Mouse (Mus musculus) retina, embryonic 14.5 days (tissue): ENCODE measurements around the gene Gpbp1.

ENCODE experiments used
- DNase-seq: peaks from one replicate; pipeline ENCODE4 v3.0.0-alpha.2; 2015; ENCODE audit warnings: low spot score

Gpbp1 gene

GRCm38 (mm10) chr13:111467350-111467749 is 22.6 kb downstream of the Gpbp1 start:
- DNase-seq, result no peak

DNA sequence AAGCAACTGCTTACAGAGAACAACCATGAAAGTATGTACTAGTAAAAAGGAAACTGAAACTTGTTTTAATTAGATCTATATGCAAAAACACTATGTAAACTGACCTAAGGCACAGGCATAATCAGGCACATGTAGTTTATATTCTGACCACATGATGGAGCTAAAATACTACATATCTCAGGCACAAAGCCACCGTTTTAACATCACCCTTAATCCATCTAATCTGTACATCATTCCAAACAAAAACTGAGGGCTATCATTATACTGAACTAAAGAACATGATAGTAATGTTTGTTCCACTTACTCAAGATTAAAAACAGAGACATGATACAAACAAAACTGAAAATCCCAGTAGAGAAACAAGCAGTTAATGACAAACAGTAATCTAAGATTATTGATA is 28.5 kb downstream of the Gpbp1 start:
- DNase-seq, result peak; percentile 80

DNA sequence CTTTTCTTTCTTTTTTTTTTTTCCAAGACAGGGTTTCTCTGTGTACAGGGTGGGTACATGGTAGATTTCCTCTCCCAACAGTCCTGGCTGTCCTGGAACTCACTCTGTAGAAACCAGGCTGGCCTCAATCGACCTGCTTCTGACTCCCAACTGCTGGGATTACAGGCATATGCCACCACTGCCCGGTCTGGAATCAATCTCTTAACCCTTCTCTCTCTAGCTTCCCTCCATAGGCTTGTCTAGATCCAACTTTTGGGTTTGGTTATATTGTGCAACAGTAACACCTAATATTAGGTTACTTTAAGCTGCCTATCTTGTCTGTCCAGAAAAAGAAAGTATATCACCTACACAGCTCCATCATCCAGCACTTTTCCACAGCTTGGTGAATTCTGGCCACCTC is 33.1 kb downstream of the Gpbp1 start:
- DNase-seq, result no peak

GRCm38 (mm10) chr13:111444325-111444724 is 45.6 kb downstream of the Gpbp1 start:
- DNase-seq, result no peak

DNA sequence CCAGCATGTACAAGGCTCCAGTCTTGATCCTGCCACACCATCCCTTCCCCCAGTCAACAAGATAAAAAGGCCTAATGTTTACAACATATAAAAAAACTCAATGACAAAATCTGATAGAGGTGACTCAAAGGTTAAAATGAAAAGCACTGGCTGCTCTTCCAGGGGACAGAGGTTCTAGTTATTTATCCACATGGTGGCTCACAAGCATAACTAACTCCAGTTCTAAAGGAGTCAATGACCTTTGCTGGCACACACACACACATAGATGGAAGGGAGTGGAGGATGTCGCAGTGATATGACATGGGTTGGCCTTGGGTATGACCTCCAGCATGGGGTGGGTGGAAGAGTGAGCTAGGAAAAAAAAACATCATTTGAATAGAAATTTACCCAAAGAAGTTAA is 58.7 kb downstream of the Gpbp1 start:
- no peak for DNase-seq

GRCm38 (mm10) chr13:111421330-111421729 is 68.6 kb downstream of the Gpbp1 start:
- no peak for DNase-seq

- no peak for DNase-seq
These were observed 71.8 kb downstream of the Gpbp1 start for GRCm38 (mm10) chr13:111418087-111418486.

DNA sequence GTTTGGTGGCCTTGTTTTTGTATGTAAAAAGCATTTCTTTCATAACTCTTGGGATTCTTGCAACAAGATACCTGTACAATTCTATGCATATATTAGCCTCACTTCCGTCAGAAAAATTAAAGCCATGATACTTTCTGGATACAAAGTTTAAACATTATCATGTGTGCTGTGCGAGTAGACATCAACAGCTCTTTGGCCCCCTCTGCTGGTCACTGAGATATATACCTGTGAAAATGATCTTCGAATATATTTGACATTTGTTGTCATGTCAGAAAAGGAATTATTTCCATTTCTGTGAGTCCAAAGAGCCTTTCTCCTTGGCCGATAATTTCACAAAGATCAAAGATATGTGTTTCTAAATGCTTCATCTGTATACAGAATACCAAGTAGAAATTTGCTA is 76.8 kb downstream of the Gpbp1 start:
- DNase-seq, result peak; percentile 80

- DNase-seq, result peak; percentile 82
These were observed 79.1 kb downstream of the Gpbp1 start for GRCm38 (mm10) chr13:111410831-111411230.

DNA sequence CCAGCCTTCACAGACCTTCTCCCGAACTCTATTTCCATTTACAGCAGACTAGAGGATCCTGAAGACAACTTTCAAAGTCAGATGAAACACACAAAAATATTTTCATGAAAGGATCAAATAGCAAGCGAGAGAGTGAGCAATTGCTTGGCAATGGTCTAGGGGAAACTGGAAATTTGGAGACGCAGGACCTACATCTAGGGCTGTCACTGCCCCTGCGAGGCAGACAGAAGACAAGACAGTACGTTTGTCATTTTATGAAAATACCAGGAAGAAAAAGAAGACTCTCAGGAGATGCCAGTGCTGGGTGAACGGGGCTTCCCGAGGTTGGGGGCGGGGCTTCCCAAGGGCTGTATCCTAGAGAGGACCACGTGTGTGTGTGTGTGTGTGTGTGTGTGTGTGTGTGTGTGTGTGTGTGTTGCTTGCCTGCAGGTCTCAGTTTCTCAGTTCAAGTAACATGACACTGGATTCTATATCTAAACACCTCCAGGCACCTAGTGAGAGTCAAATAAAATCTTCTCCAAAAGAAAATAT is 83.0 kb downstream of the Gpbp1 start:
- no peak for DNase-seq

DNA sequence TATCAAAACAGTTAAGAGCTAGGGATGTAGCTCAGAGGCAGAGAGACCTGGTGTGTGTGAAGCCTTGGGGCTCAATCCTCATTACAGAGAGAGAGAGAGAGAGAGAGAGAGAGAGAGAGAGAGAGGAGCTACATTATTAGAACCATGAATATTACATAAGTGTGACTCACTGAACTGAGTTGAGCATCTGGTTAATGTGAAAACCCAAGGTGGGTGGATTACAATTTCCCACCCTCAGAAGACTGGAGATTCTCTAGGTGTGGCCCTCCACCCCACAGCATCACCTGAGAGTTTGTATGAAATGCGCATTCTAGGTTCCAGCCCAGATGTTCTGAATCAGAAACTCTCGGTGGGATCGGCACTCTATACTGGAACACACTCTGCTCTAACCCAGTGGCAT is 84.0 kb downstream of the Gpbp1 start:
- DNase-seq, result no peak

DNA sequence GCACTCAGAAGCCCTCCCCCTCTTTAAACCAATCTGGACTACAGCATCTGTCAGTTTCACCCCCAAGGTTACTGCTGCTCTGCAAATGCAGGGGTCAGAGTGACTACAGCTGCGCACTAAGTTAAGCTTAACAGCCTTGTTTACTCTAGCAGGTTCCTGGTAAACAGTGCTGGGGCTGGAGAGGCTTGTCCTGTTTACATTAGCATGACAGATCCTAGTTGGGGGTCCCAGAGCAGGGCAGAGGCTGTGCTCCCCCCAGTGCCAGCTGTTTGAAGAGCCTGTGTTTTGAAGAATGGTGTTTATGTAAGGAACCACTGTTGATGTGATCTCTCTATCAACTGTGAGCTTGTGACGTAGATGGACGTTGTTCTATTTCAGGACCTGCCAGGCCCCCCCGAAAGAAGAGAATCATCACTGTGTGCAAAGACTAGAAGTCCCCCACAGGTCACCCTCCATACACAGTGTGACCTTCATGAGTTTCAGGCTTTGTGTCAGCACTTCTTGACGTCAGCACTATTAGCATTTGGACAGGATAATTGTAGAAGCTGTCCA is 92.2 kb downstream of the Gpbp1 start:
- DNase-seq, result no peak

- DNase-seq, result no peak
These were observed 92.8 kb downstream of the Gpbp1 start for GRCm38 (mm10) chr13:111397061-111397460.

DNA sequence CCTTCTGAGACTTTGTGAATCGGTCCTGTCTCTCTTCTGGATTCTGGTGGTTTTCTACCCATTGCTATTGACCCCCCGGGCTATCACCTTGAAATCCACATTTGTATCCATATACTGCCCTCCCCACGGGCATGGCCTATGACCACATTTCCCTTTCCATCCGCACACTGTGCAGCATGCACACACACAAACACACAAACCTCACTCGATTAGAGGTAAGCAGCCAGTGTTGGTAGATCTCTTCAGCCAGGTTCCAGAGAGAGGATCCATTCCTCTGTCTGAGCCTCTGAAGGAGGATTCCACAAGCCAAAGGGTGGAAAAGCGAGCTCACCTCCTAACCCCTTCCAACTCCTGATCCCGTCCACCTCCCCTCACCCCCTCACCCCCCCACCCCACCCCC is 94.4 kb downstream of the Gpbp1 start:
- no peak for DNase-seq

DNA sequence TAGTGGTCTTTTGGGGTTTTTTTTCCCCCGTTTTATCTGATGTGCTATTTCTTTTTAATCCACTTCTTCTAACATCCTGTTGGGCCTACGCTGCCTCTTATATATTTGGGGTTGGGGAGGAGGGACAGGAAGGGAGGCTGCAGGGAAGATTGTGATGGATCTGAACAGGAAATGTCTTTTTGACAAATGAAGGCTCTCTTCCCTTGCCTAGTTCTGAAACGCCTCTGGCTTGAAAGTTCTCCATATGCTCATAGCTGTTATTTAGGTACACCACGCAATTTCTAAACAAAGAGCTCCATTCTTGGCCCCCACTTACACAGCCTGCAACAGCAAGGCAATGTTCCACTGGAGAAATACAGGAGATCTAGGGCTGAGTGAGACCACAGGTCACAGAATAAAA is 95.0 kb downstream of the Gpbp1 start:
- no peak for DNase-seq

GRCm38 (mm10) chr13:111394341-111394740 is 95.6 kb downstream of the Gpbp1 start:
- DNase-seq, result no peak

GRCm38 (mm10) chr13:111393426-111393825 is 96.5 kb downstream of the Gpbp1 start:
- no peak for DNase-seq

DNA sequence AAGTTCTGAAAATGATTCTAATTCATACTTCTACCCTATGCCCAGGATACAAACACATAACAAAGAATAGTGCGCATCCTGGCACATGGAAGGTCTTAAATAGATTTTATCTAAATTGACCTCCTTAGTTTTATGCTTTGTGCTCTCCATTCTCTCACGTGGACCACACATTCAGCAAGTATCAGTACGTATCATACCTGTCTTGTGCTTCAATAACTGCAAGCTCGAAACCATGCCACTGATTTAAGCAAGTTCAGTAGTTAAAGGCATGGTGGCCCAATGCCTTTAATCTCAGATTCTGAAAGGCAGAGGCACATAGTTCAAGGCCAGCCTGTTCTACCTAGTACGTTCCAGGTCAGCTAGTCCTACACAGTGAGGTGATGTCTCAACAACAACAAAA is 98.5 kb downstream of the Gpbp1 start:
- no peak for DNase-seq

DNA sequence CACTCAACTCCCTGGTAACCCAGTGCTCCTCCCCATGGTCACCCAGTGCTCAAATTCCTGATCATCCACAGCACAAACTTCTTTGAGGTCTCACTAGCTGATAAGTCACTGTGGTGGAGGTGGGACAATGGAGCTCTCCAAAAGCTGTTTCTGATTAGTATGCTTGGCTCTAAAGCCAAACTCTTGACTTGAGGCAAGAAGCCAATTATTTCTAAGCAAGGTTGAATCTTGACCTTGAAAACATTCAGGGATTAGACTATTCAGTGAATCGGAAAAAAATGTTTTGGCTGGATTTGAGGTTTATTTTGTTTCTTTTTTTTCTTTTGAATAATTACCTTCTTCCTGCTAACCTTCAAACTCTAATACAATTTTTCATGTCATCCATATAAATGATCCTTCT is 98.9 kb downstream of the Gpbp1 start:
- no peak for DNase-seq

- DNase-seq, result no peak
These were observed 105.6 kb downstream of the Gpbp1 start for GRCm38 (mm10) chr13:111384011-111384985.
